Mouse (Mus musculus) layer of hippocampus, adult 18-20 months (tissue): ENCODE measurements around the gene 1700017D01Rik. TPM values are rescaled to one million over a fixed set of nuclear protein-coding genes. Genes with fewer than 3 reads are reported as not detected.

Source experiments
- DNase-seq, 2 experiments: peaks; one replicate each; pipeline ENCODE4 v3.0.0; 2022; ENCODE audit warnings: low spot score in 2 of 2
- total RNA-seq, 2 experiments: library from RNA; stranded (reverse); gene quantifications; 2 replicates each; pipeline ENCODE4 v1.2.3; 2021

The 1700017D01Rik gene
- total RNA-seq, 2 experiments from 2014 or later: not detected

- DNase-seq: no peak
Measured at GRCm38 (mm10) chr19:11048503-11048902, 82.2 kb downstream of the 1700017D01Rik start.

GRCm38 (mm10) chr19:11048009-11048408 lies 82.7 kb downstream of the 1700017D01Rik start:
- DNase-seq: no peak

Other genes starting within 250 kb of the 1700017D01Rik start
- 10 to 100 TPM; 46.9 to 51.0 TPM for gene Tmem109, start 248.9 kb downstream of the 1700017D01Rik start, total RNA-seq
- gene Prpf19, start 235.6 kb downstream of the 1700017D01Rik start, total RNA-seq: 100 to 1,000 TPM; 197 to 217 TPM
- not detected for gene Zp1, start 210.2 kb downstream of the 1700017D01Rik start, total RNA-seq
- gene Ptgdr2, start 193.7 kb downstream of the 1700017D01Rik start, total RNA-seq: under 1 TPM; 0.12 to 0.23 TPM
- 1 to 10 TPM; 8.2 to 8.5 TPM for gene Ccdc86, start 181.6 kb downstream of the 1700017D01Rik start, total RNA-seq
- not detected for gene Ms4a10, start 156.2 kb downstream of the 1700017D01Rik start, total RNA-seq
- gene Ms4a15, start 137.6 kb downstream of the 1700017D01Rik start, total RNA-seq: not detected
- gene Ms4a18, start 112.8 kb downstream of the 1700017D01Rik start, total RNA-seq: not detected
- gene Ms4a8a, start 49.8 kb downstream of the 1700017D01Rik start, total RNA-seq: under 1 TPM in 1 of 2 experiments, not detected in 1; 0.30 TPM
- not detected for gene 1700025F22Rik, start 34.4 kb upstream of the 1700017D01Rik start, total RNA-seq
- gene Ms4a13, start 65.9 kb upstream of the 1700017D01Rik start, total RNA-seq: not detected
- gene Ms4a12, start 101.6 kb upstream of the 1700017D01Rik start, total RNA-seq: not detected
- gene Ms4a1, start 135.4 kb upstream of the 1700017D01Rik start, total RNA-seq: not detected
- not detected for gene Ms4a5, start 153.0 kb upstream of the 1700017D01Rik start, total RNA-seq
- not detected for gene Ms4a14, start 183.6 kb upstream of the 1700017D01Rik start, total RNA-seq
- gene Ms4a7, start 205.3 kb upstream of the 1700017D01Rik start, total RNA-seq: under 1 TPM; 0.37 to 0.41 TPM
- gene Ms4a4a, start 244.6 kb upstream of the 1700017D01Rik start, total RNA-seq: 1 to 10 TPM in 1 of 2 experiments, under 1 TPM in 1; 0.52 to 1.1 TPM